Mouse (Mus musculus): ENCODE data around the gene Rasl10a. TPM values are rescaled to one million over a fixed set of nuclear protein-coding genes. Genes with fewer than 3 reads are reported as not detected.

The Rasl10a gene
- polyA plus RNA-seq, 1 experiment: not detected

DNA sequence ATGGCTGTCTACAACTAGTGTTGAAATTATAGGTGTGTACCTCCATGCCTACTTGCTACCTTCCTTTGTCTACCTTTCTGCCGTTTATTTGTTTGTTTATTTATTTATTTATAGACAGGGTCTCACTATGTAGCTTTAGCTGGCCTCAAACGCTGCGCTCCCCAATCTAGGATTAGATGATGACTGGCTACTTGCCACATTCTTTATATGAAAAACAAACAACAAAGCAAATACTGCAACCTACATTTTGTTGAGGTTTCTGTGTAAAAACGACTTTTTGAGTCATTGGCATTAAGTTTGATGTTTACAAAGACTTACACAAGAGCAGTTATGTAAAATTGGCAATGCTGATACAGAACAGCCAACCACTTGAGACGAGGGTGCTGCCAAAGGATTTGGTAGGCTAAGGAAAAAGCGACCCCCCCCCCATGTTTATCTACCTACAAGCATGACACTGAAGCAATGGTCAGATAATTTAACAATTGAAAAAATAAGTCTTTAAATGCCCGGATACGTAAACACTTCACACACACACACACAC is 38.6 kb downstream of the Rasl10a start:
- TF ChIP-seq TAL1 (IDR thresholded peaks at IDR 0.05; ENCODE audit: low read length): no peak
- no peak for TF ChIP-seq GATA1 (IDR thresholded peaks at IDR 0.05; ENCODE audit: low read length)
- H3K36me3 ChIP-seq (ENCODE audit: control insufficient read depth): peaks cover 61% of the 10 kb centered on the region

DNA sequence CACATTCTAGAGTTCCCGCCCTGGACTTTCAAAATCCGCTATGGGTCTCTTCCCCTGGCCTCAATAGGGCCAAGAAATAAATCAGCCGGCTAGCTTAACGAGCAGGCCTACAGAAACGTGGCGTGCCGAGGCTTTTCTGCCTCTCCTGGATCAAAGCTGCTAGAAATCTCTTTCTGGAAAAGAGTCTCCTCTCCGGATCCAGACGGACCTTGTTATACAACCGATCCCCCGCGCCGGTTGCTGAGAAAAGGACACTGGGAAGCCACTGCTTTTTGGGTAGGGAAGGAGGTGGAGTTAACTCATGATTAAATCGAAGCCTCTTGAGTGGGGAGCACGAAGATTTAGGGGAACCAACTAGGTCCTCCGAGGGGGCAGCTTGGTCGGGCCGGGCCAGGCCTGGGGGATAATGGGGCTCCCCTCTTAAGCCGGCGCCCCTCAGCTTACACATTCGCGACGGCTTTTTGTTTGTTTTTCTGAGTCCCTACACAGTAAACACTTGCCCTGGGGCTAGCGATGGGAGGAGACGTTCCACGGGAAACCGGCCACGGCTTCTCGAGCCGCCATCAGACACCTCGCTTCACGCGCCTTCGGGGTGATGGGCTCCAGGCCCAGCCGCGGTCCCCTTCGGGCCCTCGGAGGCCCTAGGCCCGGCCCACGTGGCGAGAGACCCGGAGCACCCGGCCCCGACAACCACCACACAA is 40.3 kb downstream of the Rasl10a start:
- Histone ChIP-seq H3K4me1 (ENCODE audit: control insufficient read depth) (peaks cover 54% of the 10 kb centered on the region), H3K27me3 (ENCODE audit: control insufficient read depth) (no peaks in the 10 kb centered on the region), H3K36me3 (ENCODE audit: control insufficient read depth) (peaks cover 51% of the 10 kb centered on the region), H3K4me3 (replicated peaks) (peak overlapping the region; percentile 100), H3K9me3 (ENCODE audit: control insufficient read depth, low read length) (no peaks in the 10 kb centered on the region)
- TF ChIP-seq TAL1 (IDR thresholded peaks at IDR 0.05; ENCODE audit: low read length): no peak
- no peak for TF ChIP-seq GATA1 (IDR thresholded peaks at IDR 0.05; ENCODE audit: low read length)

More for the DNA sequence above, 38.6 kb downstream of the Rasl10a start:
- no peaks in the 10 kb centered on the region for H3K27me3 ChIP-seq (ENCODE audit: control insufficient read depth)
- H3K4me3 ChIP-seq (replicated peaks): peak overlapping the region; percentile 100
- no peaks in the 10 kb centered on the region for H3K9me3 ChIP-seq (ENCODE audit: control insufficient read depth, low read length)
- H3K4me1 ChIP-seq (ENCODE audit: control insufficient read depth): peaks cover 45% of the 10 kb centered on the region

DNA sequence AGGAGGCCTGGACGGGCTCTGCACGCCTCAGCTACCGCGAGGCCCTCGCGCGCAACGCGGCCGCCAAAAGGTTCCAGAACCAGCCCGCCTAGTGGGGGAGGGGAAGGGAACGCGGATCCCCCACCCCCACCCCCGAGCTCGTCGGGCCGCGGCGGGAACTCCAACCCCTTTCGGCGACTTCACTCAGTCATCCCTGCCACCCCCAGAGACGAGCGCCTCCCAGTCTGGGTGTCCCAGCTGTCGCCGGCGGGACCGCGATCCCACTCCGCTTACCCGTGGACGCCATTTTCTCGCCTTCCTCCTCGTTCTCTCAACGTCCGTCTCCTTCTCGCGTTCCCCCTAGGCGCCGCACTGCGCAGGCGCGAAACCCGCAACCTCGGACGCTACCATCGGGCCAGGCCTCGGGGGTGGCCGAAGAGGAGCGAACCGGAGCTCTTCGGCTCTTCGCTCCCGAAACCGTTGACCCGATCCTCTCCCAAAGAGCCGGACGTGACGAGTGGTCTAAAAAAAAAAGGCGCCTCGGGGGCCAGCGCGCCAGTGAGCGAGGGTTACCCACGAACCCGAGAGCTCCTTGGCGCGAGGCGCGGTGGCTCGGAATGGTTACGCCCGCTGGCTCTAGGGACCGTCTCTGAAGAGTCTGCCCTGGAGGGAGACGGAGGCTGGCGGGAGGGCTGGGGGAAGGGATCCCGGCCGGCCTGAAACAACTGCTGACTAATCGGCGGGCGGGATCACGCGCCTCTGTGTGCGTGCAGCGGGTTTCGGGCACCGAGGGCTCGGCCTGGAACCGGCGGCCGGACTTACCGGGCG is 41.0 kb downstream of the Rasl10a start, which contains the start of the genes Rhbdd3 and Ewsr1:
Gene Rhbdd3, plus strand, starts transcription at position 191 of the 807 bp plus-strand sequence.
Gene Ewsr1, minus strand, starts transcription at position 531 of the 807 bp plus-strand sequence.
- H3K27me3 ChIP-seq (ENCODE audit: control insufficient read depth): no peaks in the 10 kb centered on the region
- peak; percentile 61 for TF ChIP-seq GATA1 (IDR thresholded peaks at IDR 0.05; ENCODE audit: low read length)
- TF ChIP-seq TAL1 (IDR thresholded peaks at IDR 0.05; ENCODE audit: low read length): no peak
- H3K4me1 ChIP-seq (ENCODE audit: control insufficient read depth): peaks cover 55% of the 10 kb centered on the region
- peak within 1 kb of the TSS; percentile 100 for H3K4me3 ChIP-seq (replicated peaks)
- no peaks in the 10 kb centered on the region for H3K9me3 ChIP-seq (ENCODE audit: control insufficient read depth, low read length)
- peaks cover 51% of the 10 kb centered on the region for H3K36me3 ChIP-seq (ENCODE audit: control insufficient read depth)

DNA sequence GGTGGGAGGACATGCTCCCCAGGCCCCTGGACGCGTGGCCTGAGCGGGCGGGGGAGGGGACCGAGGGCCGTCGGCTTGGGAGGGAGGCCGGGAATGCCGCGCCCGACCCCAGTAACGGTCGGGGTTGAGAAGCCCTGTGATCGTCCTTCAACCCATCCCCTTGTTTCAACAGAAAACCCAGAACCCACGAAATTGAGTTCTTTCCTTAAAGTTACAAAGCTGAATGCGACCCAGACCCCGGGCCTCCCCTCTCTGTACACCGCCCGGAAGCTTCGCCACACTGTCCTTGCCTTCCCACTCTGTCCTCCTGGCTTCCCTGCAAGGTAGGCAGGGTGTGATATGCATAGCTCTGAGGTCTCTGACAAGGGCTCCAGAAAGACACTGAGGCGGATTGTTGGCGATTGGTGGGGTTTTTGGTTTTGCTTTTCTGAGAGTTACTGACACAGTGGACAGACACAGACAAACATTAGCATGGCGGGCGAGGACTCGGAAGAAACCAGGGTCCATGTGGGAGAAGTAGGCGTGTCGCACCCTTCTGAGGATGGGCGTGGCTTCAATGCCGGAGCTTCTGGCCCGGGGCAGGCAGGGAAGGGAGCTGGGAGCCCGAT is 41.8 kb downstream of the Rasl10a start:
- H3K4me3 ChIP-seq (replicated peaks): peak overlapping the region; percentile 100
- peaks cover 52% of the 10 kb centered on the region for H3K4me1 ChIP-seq (ENCODE audit: control insufficient read depth)
- H3K27me3 ChIP-seq (ENCODE audit: control insufficient read depth): no peaks in the 10 kb centered on the region
- H3K36me3 ChIP-seq (ENCODE audit: control insufficient read depth): peaks cover 51% of the 10 kb centered on the region
- TF ChIP-seq TAL1 (IDR thresholded peaks at IDR 0.05; ENCODE audit: low read length) (no peak), GATA1 (IDR thresholded peaks at IDR 0.05; ENCODE audit: low read length) (no peak)
- H3K9me3 ChIP-seq (ENCODE audit: control insufficient read depth, low read length): no peaks in the 10 kb centered on the region

DNA sequence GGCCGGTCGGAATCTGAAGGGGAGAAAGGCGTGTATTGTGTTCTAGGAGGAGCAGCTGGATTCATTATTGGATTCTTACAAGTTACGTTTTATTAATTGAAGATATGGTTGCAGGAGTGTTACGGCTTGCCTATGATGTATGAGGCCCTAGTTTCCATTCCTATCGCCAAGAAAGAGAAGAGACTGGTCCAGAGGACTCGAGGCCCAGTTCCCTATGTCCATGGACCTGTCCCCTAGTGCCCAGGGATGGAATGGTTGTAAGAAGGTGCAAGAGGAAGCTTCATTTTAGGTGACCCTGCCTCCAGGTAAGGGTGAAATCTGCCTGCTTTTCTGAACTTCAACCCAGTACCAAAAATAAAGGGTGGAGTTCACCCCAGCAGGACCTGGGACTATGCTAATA is 42.4 kb downstream of the Rasl10a start:
- peaks cover 52% of the 10 kb centered on the region for H3K36me3 ChIP-seq (ENCODE audit: control insufficient read depth)
- H3K4me1 ChIP-seq (ENCODE audit: control insufficient read depth): peaks cover 51% of the 10 kb centered on the region

DNA sequence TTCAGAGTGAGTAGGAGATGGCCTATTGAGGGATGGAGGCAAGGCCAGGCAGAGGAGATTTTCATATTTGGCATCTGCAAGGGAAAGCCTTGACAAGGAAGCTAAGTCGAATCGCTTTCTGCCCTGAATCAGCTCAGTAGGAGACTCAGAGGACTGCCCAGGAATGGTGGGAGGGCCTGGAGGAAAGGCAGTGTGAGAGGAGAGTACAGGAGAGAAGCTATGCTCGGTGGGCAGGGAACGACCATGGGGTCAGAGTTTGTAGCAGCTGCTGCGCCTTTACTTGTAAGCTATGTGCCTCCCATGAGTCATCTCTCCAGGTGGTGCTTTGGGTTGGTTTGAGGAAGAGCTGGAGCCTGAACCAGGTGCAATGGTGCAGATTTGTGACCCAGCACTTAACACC is 42.9 kb downstream of the Rasl10a start:
- Histone ChIP-seq H3K4me3 (replicated peaks) (no peak overlapping the region), H3K36me3 (ENCODE audit: control insufficient read depth) (peaks cover 55% of the 10 kb centered on the region), H3K4me1 (ENCODE audit: control insufficient read depth) (peaks cover 49% of the 10 kb centered on the region)

More for the DNA sequence above, 42.4 kb downstream of the Rasl10a start:
- Histone ChIP-seq H3K9me3 (ENCODE audit: control insufficient read depth, low read length) (no peaks in the 10 kb centered on the region), H3K4me3 (replicated peaks) (peak overlapping the region; percentile 100), H3K27me3 (ENCODE audit: control insufficient read depth) (no peaks in the 10 kb centered on the region)
- TF ChIP-seq TAL1 (IDR thresholded peaks at IDR 0.05; ENCODE audit: low read length): no peak
- TF ChIP-seq GATA1 (IDR thresholded peaks at IDR 0.05; ENCODE audit: low read length): no peak

DNA sequence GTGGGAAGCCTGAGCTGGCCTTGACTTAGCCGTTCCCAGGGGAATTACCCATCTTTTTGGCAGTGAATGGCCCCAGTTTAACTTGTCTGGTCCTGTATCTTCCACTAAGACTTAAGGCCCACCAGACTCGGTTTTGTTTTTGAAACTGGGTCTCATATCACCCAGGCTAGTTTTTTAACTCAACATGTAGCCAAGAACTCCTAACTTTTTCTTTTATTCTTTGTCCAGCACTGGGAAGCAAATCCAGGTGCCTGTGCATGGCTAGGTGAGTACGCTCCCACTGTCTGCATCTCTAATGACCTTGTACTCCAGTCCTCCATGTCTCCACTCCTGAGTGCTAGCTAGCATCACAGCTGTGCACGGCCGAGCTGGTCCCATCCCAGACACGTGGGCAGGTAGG is 43.7 kb downstream of the Rasl10a start:
- H3K4me3 ChIP-seq (replicated peaks): no peak overlapping the region
- peaks cover 40% of the 10 kb centered on the region for H3K4me1 ChIP-seq (ENCODE audit: control insufficient read depth)
- TF ChIP-seq TAL1 (IDR thresholded peaks at IDR 0.05; ENCODE audit: low read length): no peak
- no peak for TF ChIP-seq GATA1 (IDR thresholded peaks at IDR 0.05; ENCODE audit: low read length)
- no peaks in the 10 kb centered on the region for H3K9me3 ChIP-seq (ENCODE audit: control insufficient read depth, low read length)
- no peaks in the 10 kb centered on the region for H3K27me3 ChIP-seq (ENCODE audit: control insufficient read depth)
- H3K36me3 ChIP-seq (ENCODE audit: control insufficient read depth): peaks cover 50% of the 10 kb centered on the region

More for the DNA sequence above, 42.9 kb downstream of the Rasl10a start:
- no peaks in the 10 kb centered on the region for H3K27me3 ChIP-seq (ENCODE audit: control insufficient read depth)
- TF ChIP-seq TAL1 (IDR thresholded peaks at IDR 0.05; ENCODE audit: low read length) (no peak), GATA1 (IDR thresholded peaks at IDR 0.05; ENCODE audit: low read length) (no peak)
- H3K9me3 ChIP-seq (ENCODE audit: control insufficient read depth, low read length): no peaks in the 10 kb centered on the region

DNA sequence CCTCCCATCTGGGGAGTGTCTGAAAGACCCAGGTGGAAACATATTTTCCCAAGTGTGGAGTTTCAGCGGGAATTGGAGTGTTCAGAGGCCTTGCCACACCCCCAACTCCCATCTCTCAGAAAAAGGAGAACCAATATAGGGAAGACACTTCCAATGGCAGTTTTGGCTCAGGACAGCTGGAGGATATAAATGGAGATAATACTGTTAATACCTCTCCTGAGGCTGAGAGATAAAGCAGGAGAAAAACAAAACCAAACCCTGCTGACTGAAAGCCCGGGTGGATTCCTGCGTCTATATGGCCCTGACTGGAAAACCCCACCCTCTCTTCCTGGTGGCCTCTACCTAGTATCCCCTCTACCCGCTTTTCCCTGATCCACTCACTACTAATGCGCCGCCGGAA is 44.5 kb downstream of the Rasl10a start:
- H3K4me1 ChIP-seq (ENCODE audit: control insufficient read depth): peaks cover 33% of the 10 kb centered on the region
- no peaks in the 10 kb centered on the region for H3K9me3 ChIP-seq (ENCODE audit: control insufficient read depth, low read length)
- peaks cover 44% of the 10 kb centered on the region for H3K36me3 ChIP-seq (ENCODE audit: control insufficient read depth)
- TF ChIP-seq TAL1 (IDR thresholded peaks at IDR 0.05; ENCODE audit: low read length): no peak
- TF ChIP-seq GATA1 (IDR thresholded peaks at IDR 0.05; ENCODE audit: low read length): no peak
- no peak overlapping the region for H3K4me3 ChIP-seq (replicated peaks)
- no peaks in the 10 kb centered on the region for H3K27me3 ChIP-seq (ENCODE audit: control insufficient read depth)
